ENCODE assay signal across 15 mouse cellular contexts in genomic region chr3:126276008-126276700, GRCm38 (mm10).
DNase-seq lines count a peak whose midpoint lies in the region; ATAC-seq lines count a peak whose summit lies in the region.
"Had no signal": no experiment of that assay in that cellular context is flagged by ENCODE, and none has a peak within 500 bp of the region (broad histone marks: within the 10 kb centered on the region; RNA-seq: fewer than 3 reads in every experiment).

No protein-coding gene starts in this region.

- H3K9me3 ChIP-seq in limb, embryonic 13.5 days, result no peaks in the 10 kb centered on the region
- no peaks in the 10 kb centered on the region for H3K9me3 ChIP-seq in limb, embryonic 10.5 days (replicated peaks)
- no peaks in the 10 kb centered on the region for H3K9me3 ChIP-seq in limb, embryonic 15.5 days
- H3K9me3 ChIP-seq: hindbrain, embryonic 12.5 days; intestine, embryonic 15.5 days; kidney, embryonic 15.5 days; midbrain, embryonic 15.5 days had no signal

- DNase-seq in frontal cortex, postnatal 10 days (ENCODE audit: low spot score in 2 of 2), result no peak
- DNase-seq in limb, embryonic 10.5 days (ENCODE audit: low spot score), result no peak
- peak; percentile 7 for DNase-seq in adipocyte (ENCODE audit: low spot score)
- DNase-seq in lung, postnatal 14 days, result no peak
- DNase-seq: adrenal gland, postnatal 25 days; liver, postnatal 0 days had no signal

- H3K36me3 ChIP-seq in limb, embryonic 13.5 days, result no peaks in the 10 kb centered on the region
- H3K36me3 ChIP-seq in limb, embryonic 10.5 days, result no peaks in the 10 kb centered on the region
- no peaks in the 10 kb centered on the region for H3K36me3 ChIP-seq in limb, embryonic 15.5 days
- H3K36me3 ChIP-seq: hindbrain, embryonic 12.5 days; intestine, embryonic 15.5 days; kidney, embryonic 15.5 days; midbrain, embryonic 15.5 days had no signal

- no peak overlapping the region for H3K4me3 ChIP-seq in limb, embryonic 13.5 days
- no peak overlapping the region for H3K4me3 ChIP-seq in limb, embryonic 10.5 days
- H3K4me3 ChIP-seq in limb, embryonic 15.5 days, result no peak overlapping the region
- H3K4me3 ChIP-seq: hindbrain, embryonic 12.5 days; intestine, embryonic 15.5 days; kidney, embryonic 15.5 days; midbrain, embryonic 15.5 days had no signal

- peak; percentile 84 for ATAC-seq in frontal cortex, adult (ENCODE audit: low TSS enrichment)
- ATAC-seq in limb, embryonic 13.5 days (ENCODE audit: low FRiP score, low read depth), result peak; percentile 90
- peak; percentile 77 for ATAC-seq in limb, embryonic 15.5 days (ENCODE audit: insufficient number of reproducible peaks, low FRiP score, low TSS enrichment, low read depth)
- ATAC-seq in inflammation-experienced regulatory T-cells, adult 6 months, result no peak
- ATAC-seq: intestine, embryonic 15.5 days; liver, postnatal 0 days; midbrain, embryonic 15.5 days had no signal

- H3K27me3 ChIP-seq in limb, embryonic 13.5 days, result no peaks in the 10 kb centered on the region
- no peaks in the 10 kb centered on the region for H3K27me3 ChIP-seq in limb, embryonic 10.5 days (ENCODE audit: low read depth, poor library complexity, severe bottlenecking)
- H3K27me3 ChIP-seq in limb, embryonic 15.5 days, result no peaks in the 10 kb centered on the region
- H3K27me3 ChIP-seq: hindbrain, embryonic 12.5 days; intestine, embryonic 15.5 days; kidney, embryonic 15.5 days; midbrain, embryonic 15.5 days had no signal

- H3K27ac ChIP-seq in limb, embryonic 13.5 days, result no peak overlapping the region
- no peak overlapping the region for H3K27ac ChIP-seq in limb, embryonic 10.5 days
- H3K27ac ChIP-seq in limb, embryonic 15.5 days, result peak overlapping the region; percentile 29; the same call in 1 of the 2 replicates
- H3K27ac ChIP-seq: hindbrain, embryonic 12.5 days; intestine, embryonic 15.5 days; kidney, embryonic 15.5 days; macrophage; midbrain, embryonic 15.5 days had no signal

- no peaks in the 10 kb centered on the region for H3K4me1 ChIP-seq in limb, embryonic 13.5 days
- H3K4me1 ChIP-seq in limb, embryonic 10.5 days, result no peaks in the 10 kb centered on the region
- no peaks in the 10 kb centered on the region for H3K4me1 ChIP-seq in limb, embryonic 15.5 days
- H3K4me1 ChIP-seq: hindbrain, embryonic 12.5 days; intestine, embryonic 15.5 days; kidney, embryonic 15.5 days; midbrain, embryonic 15.5 days had no signal

- no peak overlapping the region for H3K4me2 ChIP-seq in limb, embryonic 13.5 days (replicated peaks)
- H3K4me2 ChIP-seq in limb, embryonic 15.5 days, result no peak overlapping the region
- H3K4me2 ChIP-seq: hindbrain, embryonic 12.5 days; intestine, embryonic 15.5 days; kidney, embryonic 15.5 days; midbrain, embryonic 15.5 days had no signal

- 37% methylated on average over 3 of the region's 3 CpGs for WGBS in limb, embryonic 13.5 days
- 84% methylated on average over 3 of the region's 3 CpGs for WGBS in limb, embryonic 10.5 days
- WGBS in limb, embryonic 15.5 days, result 38% methylated on average over 3 of the region's 3 CpGs

- no peak overlapping the region for H3K9ac ChIP-seq in limb, embryonic 13.5 days
- no peak overlapping the region for H3K9ac ChIP-seq in limb, embryonic 15.5 days
- H3K9ac ChIP-seq: hindbrain, embryonic 12.5 days; intestine, embryonic 15.5 days; kidney, embryonic 15.5 days; liver, postnatal 0 days; midbrain, embryonic 15.5 days had no signal
